Mouse (Mus musculus) erythroblast, embryonic 14.5 days (primary cell): Measurements from ENCODE around the gene Atp5j.

Experiments used
- GATA1 ChIP-seq: IDR thresholded peaks from 2 replicates; pipeline ENCODE4 v1.6.1; 2012; ENCODE audit warnings: low read length, inconsistent platforms, mixed read lengths
- TAL1 ChIP-seq: IDR thresholded peaks from 3 replicates; pipeline ENCODE4 v1.6.1; 2012; ENCODE audit warnings: low read length, inconsistent platforms, mixed read lengths

DNA sequence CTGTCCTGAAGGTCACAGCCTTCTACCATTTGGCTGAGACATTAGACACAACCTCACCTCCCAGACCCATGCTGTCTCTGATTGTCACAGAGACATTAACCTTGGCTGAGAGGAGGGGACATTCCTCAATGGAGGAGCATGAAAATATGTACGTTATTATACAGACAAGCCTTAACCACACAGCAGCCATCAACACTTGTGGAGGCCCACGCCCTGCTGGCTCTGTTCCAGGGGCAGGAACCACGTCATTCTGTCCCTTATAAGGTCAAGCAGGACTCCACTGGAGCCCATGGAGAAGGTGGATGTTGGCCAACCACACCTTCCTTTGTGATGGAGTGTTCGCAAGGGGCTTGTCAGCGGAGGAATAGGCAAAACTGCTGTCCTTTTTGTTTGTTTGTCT is 55.7 kb downstream of the Atp5j start:
- TF ChIP-seq GATA1: no peak
- no peak for TF ChIP-seq TAL1
